Mouse (Mus musculus): ENCODE measurements around the gene S100a10.
A peak's percentile ranks its signal among the peaks of the same experiment; 100 is the strongest.
"Not testable (repeated sequence)": the region's sequence is repeated elsewhere in the genome, so short reads cannot be mapped to it uniquely, and the experiment has no call there.

The S100a10 gene

GRCm38 (mm10) chr3:93581687-93582086, 26.8 kb downstream of the S100a10 start:
- DNase-seq = no peak

- no peak for DNase-seq
Observed at GRCm38 (mm10) chr3:93583056-93583455, 28.2 kb downstream of the S100a10 start.

DNA sequence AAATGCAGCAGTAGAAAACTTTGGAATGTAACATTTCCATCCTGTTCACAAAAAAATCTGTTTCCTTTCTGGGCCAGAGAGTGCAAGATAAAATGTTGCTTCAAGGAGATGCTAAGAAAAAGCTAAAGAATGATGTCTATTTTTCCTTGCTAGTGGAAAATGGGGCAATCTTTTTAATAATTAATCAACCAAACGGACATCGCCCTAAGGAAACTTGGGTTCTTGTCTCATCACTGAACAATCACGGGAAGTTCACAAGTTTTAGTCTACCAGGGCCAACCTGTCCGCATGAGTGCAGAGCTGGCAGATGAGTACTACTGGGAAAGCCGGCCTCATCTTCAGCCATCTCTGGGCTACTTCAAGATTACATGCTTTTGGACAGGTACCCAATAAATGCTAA, 34.7 kb downstream of the S100a10 start:
- peak; percentile 57 to 70 for DNase-seq

GRCm38 (mm10) chr3:93590256-93590655, 35.4 kb downstream of the S100a10 start:
- DNase-seq = no peak

GRCm38 (mm10) chr3:93592100-93592499, 37.2 kb downstream of the S100a10 start:
- no peak for DNase-seq

GRCm38 (mm10) chr3:93592976-93593375, 38.1 kb downstream of the S100a10 start:
- no peak for DNase-seq

- DNase-seq = peak; percentile 77 to 81
Observed at GRCm38 (mm10) chr3:93593512-93593911, 38.6 kb downstream of the S100a10 start.

DNA sequence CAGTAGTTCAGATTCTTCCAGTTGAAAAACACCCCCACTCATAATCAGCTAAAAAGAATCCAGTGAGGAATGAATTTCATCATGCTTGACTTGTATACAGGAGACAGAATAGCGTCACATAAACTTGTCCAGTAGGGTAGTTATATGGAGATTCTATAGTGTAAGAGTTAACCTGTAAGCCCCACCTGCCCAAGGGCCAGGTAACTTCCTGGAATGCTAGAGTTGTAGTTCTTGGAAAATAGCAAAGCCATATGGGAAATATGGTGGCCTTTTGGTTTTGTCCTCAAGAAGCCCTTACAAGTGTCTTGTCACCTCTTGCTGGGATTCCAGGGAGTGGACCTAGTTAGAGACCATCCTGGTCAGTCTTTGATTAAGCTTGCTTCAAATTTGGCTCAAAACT, 41.8 kb downstream of the S100a10 start:
- DNase-seq = no peak

DNA sequence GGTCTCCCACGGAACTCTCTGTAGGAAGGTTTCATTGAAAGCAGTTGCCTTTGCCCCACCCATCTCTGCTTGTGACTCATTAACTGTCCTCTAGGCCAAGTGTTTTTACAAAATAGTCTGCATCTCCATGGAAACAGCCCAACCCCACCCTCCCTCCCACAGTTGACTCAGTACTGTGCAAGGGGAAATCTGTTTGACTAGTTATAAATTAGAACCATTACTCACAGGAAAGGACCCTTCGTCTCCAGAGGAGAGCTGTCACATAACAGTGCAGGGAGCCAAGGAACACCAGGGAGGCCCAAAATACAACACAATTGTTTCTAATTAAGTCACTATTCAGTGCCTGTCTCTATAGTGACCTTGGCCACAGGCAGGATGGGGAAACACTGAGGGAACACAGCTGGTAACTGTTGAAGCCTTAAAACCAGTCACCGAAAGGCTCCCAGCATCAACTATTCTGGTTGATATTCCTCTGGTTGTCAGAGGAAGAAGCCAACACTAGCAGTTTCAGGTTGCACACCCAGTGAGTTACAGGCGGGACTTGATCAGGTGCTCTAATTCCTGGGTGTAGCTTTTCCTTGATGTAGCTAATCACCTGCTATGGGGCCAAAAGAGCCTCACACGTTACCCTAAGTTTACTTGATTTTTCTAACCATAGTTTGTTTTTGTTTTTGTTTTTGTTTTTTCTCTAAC, 42.5 kb downstream of the S100a10 start:
- DNase-seq = peak; percentile 80 to 91

DNA sequence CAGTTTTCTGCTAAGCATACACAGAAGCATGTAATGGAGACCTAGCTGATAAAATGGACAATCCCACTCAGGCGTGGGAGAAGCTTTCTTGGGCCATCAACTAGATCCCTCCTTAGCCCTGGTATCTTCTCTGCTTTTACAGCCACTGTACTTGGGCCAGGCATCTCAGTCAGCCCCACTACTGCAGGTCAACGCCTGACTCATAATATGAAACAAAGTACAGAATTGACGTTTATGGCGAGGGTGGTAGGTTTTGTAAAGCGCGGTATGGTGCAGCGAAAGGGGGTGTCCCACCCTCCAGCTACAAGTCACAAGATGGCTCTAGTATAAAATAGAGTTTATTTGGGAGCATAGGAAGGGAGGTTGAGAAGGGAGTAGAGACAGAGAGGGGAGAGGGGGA, 43.1 kb downstream of the S100a10 start:
- DNase-seq = no peak

- DNase-seq = peak; percentile 50 to 58
Observed at GRCm38 (mm10) chr3:93600206-93600605, 45.3 kb downstream of the S100a10 start.

GRCm38 (mm10) chr3:93601903-93602302, 47.0 kb downstream of the S100a10 start:
- DNase-seq = peak in 1 of 2 experiments; percentile 47

GRCm38 (mm10) chr3:93608970-93609369, 54.1 kb downstream of the S100a10 start:
- not testable (repeated sequence) for DNase-seq

Data from kidney, adult 8-10 months (tissue).